Mouse (Mus musculus): ENCODE results near the gene Rars2. TPM values are rescaled to one million over a fixed set of nuclear protein-coding genes. Genes with fewer than 3 reads are reported as not detected.

The Rars2 gene
- polyA plus RNA-seq, 1 experiment from 2014 or later, result 49.0 TPM

DNA sequence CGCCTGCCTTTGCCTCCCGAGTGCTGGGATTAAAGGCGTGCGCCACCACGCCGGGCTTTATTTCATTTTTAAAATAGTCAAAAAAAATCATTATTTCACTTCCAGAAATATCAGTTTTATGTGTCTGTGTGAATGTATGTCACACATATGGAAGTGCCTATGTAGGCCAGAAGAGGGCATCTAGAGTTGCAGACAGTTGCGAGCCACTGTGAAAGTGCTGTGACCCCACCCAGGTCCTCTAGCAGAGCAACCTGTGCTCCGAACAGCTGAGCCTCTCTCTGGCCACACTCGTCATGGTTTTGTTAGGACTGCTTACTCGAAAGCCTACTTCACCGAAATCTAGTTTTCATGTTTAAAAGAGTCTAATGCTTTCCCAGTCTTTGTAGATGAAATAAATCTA, 87.5 kb downstream of the Rars2 start:
- Histone ChIP-seq H3K4me2 (no peak overlapping the region), H3K4me1 (replicated peaks) (no peaks in the 10 kb centered on the region), H3K27me3 (no peaks in the 10 kb centered on the region), H3K27ac (no peak overlapping the region), H3K36me3 (no peaks in the 10 kb centered on the region), H3K4me3 (no peak overlapping the region), H3K9me3 (replicated peaks) (no peaks in the 10 kb centered on the region), H3K9ac (no peak overlapping the region)
- WGBS, result 94% methylated on average over 11 of the region's 11 CpGs
- no peak for ATAC-seq (replicated peaks; ENCODE audit: insufficient number of reproducible peaks, insufficient read depth, low FRiP score, low read depth)

DNA sequence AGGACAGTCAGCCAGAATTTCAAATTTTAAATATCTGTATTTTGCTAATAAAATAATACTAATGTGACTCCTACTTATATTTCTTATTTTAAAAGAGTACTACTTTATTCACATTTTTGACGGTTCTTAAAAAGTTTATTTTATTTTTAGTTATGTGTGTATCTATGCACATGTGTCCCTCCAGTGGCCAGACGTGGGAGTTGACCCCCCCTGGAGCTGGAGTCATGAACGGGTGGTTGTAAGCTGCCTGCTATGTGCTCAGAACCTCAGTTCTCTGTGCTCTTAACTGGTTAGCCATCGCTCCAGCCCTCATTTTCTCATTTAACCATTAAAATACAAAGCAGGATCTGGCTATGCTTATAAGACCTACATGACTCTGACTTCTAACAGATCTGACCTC, 88.3 kb downstream of the Rars2 start:
- Histone ChIP-seq H3K9ac (no peak overlapping the region), H3K9me3 (replicated peaks) (no peaks in the 10 kb centered on the region), H3K4me3 (no peak overlapping the region), H3K36me3 (no peaks in the 10 kb centered on the region), H3K4me2 (no peak overlapping the region), H3K27ac (no peak overlapping the region), H3K4me1 (replicated peaks) (no peaks in the 10 kb centered on the region), H3K27me3 (no peaks in the 10 kb centered on the region)
- 68% methylated on average over 4 of the region's 4 CpGs for WGBS
- ATAC-seq (replicated peaks; ENCODE audit: insufficient number of reproducible peaks, insufficient read depth, low FRiP score, low read depth), result no peak

DNA sequence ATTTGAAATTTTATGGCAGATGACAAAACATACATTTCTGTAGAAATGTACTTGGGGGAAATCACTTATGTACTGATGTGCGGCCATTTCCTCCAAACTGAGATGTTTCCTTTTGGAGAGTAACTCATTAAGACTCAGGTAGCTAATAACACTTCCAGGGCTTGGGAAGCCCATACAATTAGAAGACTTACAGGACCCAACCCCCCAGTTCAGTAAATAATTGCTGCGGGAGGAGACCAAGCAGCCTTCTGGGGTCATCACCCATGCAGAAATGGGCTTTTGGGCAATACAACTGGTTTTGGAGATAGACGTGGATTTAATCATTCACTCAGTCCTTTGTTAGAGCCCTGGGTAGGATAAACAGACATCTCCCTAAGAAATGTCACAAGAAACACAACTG, 92.5 kb downstream of the Rars2 start:
- no peaks in the 10 kb centered on the region for H3K4me1 ChIP-seq (replicated peaks)
- 73% methylated on average over 3 of the region's 3 CpGs for WGBS
- H3K27ac ChIP-seq, result no peak overlapping the region
- H3K9me3 ChIP-seq (replicated peaks), result no peaks in the 10 kb centered on the region
- no peak for ATAC-seq (replicated peaks; ENCODE audit: insufficient number of reproducible peaks, insufficient read depth, low FRiP score, low read depth)
- H3K4me2 ChIP-seq, result no peak overlapping the region
- H3K36me3 ChIP-seq, result no peaks in the 10 kb centered on the region
- H3K4me3 ChIP-seq, result no peak overlapping the region
- no peaks in the 10 kb centered on the region for H3K27me3 ChIP-seq
- H3K9ac ChIP-seq, result no peak overlapping the region

DNA sequence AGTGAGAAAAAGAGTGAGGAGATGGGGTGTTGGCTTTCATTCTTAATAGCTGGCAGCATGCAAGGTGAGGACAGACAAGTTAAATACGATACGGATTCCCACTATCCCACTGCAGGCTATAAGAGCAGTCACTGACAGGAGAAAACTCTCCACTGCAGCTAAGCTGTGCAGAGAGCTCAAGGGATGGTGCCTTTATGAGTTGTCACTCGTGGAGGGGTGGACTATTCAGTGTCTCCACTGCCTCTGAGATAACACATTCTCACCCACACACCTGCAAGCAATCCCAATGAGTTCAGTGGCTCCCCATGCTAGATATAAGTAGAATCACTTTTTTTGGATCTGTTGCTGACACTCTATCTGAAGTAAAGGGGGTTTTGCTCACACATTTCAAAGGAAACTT, 93.4 kb downstream of the Rars2 start:
- H3K4me2 ChIP-seq, result no peak overlapping the region
- H3K9ac ChIP-seq, result no peak overlapping the region
- H3K4me1 ChIP-seq (replicated peaks), result no peaks in the 10 kb centered on the region
- H3K4me3 ChIP-seq, result no peak overlapping the region
- WGBS, result 42% methylated on average over 3 of the region's 3 CpGs
- no peaks in the 10 kb centered on the region for H3K9me3 ChIP-seq (replicated peaks)
- ATAC-seq (replicated peaks; ENCODE audit: insufficient number of reproducible peaks, insufficient read depth, low FRiP score, low read depth), result no peak
- no peak overlapping the region for H3K27ac ChIP-seq
- no peaks in the 10 kb centered on the region for H3K27me3 ChIP-seq
- no peaks in the 10 kb centered on the region for H3K36me3 ChIP-seq

Other genes starting within 250 kb of the Rars2 start
- 41.4 and 44.8 TPM in 2 replicates for gene Akirin2, start 64.0 kb upstream of the Rars2 start, polyA plus RNA-seq (2015; fragmentation: Nextera tagmentation; extraction: Ambion mirVana)
- 58.0 and 63.8 TPM in 2 replicates for gene Orc3, start within 50 bp of the Rars2 start, polyA plus RNA-seq (2015; fragmentation: Nextera tagmentation; extraction: Ambion mirVana)
- 36.5 and 45.6 TPM in 2 replicates for gene Slc35a1, start 72.5 kb downstream of the Rars2 start, polyA plus RNA-seq (2015; fragmentation: Nextera tagmentation; extraction: Ambion mirVana)
- 0.30 and 0.81 TPM in 2 replicates for gene Cfap206, start 115.2 kb downstream of the Rars2 start, polyA plus RNA-seq (2015; fragmentation: Nextera tagmentation; extraction: Ambion mirVana)
- gene Gm136, start 141.3 kb downstream of the Rars2 start, polyA plus RNA-seq (2015; fragmentation: Nextera tagmentation; extraction: Ambion mirVana), result not detected in 2 replicates
- gene Smim8, start 163.5 kb downstream of the Rars2 start, polyA plus RNA-seq (2015; fragmentation: Nextera tagmentation; extraction: Ambion mirVana), result 57.6 and 65.1 TPM in 2 replicates

All from heart, embryonic 15.5 days (tissue).